Mouse (Mus musculus) thymus, adult 2 months (tissue): Measurements from ENCODE around the gene Adgrg7. TPM values are rescaled to one million over a fixed set of nuclear protein-coding genes. Genes with fewer than 3 reads are reported as not detected.

ENCODE experiments used
- DNase-seq: peaks from one replicate; pipeline ENCODE4 v3.0.0; 2021
- H3K27ac ChIP-seq: fragments of 200-500 bp; 2 replicates; pipeline ENCODE4 v1.5.1; 2012; ENCODE audit warnings: low read length, control low read depth; ENCODE audit not compliant: control insufficient read depth, insufficient read depth
- H3K27me3 ChIP-seq: fragments of 200-500 bp; 2 replicates; pipeline ENCODE4 v1.6.1; 2012; ENCODE audit warnings: mild to moderate bottlenecking, low read length, moderate library complexity, mixed read lengths; ENCODE audit not compliant: control insufficient read depth, insufficient read depth
- H3K36me3 ChIP-seq: fragments of 200-500 bp; 2 replicates; pipeline ENCODE4 v1.6.1; 2012; ENCODE audit warnings: mild to moderate bottlenecking, low read length, moderate library complexity; ENCODE audit not compliant: control insufficient read depth, insufficient read depth
- H3K4me1 ChIP-seq: fragments of 200-500 bp; replicated peaks from 2 replicates; pipeline ENCODE4 v1.6.1; 2012; ENCODE audit warnings: low read length; ENCODE audit not compliant: control insufficient read depth, insufficient read depth
- H3K4me3 ChIP-seq: fragments of 200-500 bp; 2 replicates; pipeline ENCODE4 v1.5.1; 2012; ENCODE audit warnings: mild to moderate bottlenecking, low read length, control low read depth, moderate library complexity; ENCODE audit not compliant: control insufficient read depth, insufficient read depth
- CTCF ChIP-seq: fragments of 200-500 bp; IDR thresholded peaks from 2 replicates; pipeline ENCODE4 v1.5.1; 2012; ENCODE audit warnings: mild to moderate bottlenecking, control low read depth, low read length, moderate library complexity, borderline replicate concordance; ENCODE audit not compliant: control insufficient read depth, poor library complexity, insufficient read depth; ENCODE audit errors: extremely low read depth
- POLR2A ChIP-seq: fragments of 200-500 bp; IDR thresholded peaks from 2 replicates; pipeline ENCODE4 v1.6.1; 2012; ENCODE audit warnings: mild to moderate bottlenecking, low read length, control low read depth, moderate library complexity; ENCODE audit not compliant: control insufficient read depth, poor library complexity, insufficient read depth; ENCODE audit errors: extremely low read depth
- WGBS: fragments of 180-500 bp; shearing (Covaris S2); methylation state at CpG from one replicate; pipeline ENCODE4 v1.1.7; 2018; 5-methylcytosine and 5-hydroxymethylcytosine counted together
- polyA plus RNA-seq: library from polyadenylated mRNA; depleted of rRNA; stranded (reverse); fragments of >200 nt; gene quantifications from 2 replicates; pipeline ENCODE4 v1.2.3, GENCODE M21; 2012; rRNA removed

Adgrg7 gene
- polyA plus RNA-seq: 0.15 and 0.38 TPM in 2 replicates

- H3K4me1 ChIP-seq: no peaks in the 10 kb centered on the region
- 39% methylated on average over 8 of the region's 8 CpGs for WGBS
- TF ChIP-seq POLR2A (no peak), CTCF (no peak)
- no peak within 1 kb of the TSS for H3K4me3 ChIP-seq
- no peaks in the 10 kb centered on the region; the same call in 1 of the 2 replicates for H3K27me3 ChIP-seq
- no peak within 1 kb of the TSS for H3K27ac ChIP-seq
- no peaks in the 10 kb centered on the region for H3K36me3 ChIP-seq
- no peak for DNase-seq
Measured at GRCm38 (mm10) chr16:56795481-56796139, at the start of gene Adgrg7. TSS of gene Adgrg7 (minus strand) at chr16:56795855.

- no peaks in the 10 kb centered on the region for H3K27me3 ChIP-seq
- TF ChIP-seq CTCF: no peak
- TF ChIP-seq POLR2A: no peak
Measured at GRCm38 (mm10) chr16:56842988-56843387, 47.3 kb upstream of the Adgrg7 start.

GRCm38 (mm10) chr16:56833312-56833711 is 37.7 kb upstream of the Adgrg7 start:
- no peak overlapping the region for H3K4me3 ChIP-seq
- no peaks in the 10 kb centered on the region for H3K27me3 ChIP-seq
- TF ChIP-seq CTCF: no peak
- no peak for TF ChIP-seq POLR2A
- WGBS: 91% methylated on average over 1 of the region's 1 CpGs
- DNase-seq: no peak
- H3K36me3 ChIP-seq: no peaks in the 10 kb centered on the region
- no peaks in the 10 kb centered on the region for H3K4me1 ChIP-seq
- H3K27ac ChIP-seq: no peak overlapping the region

More at GRCm38 (mm10) chr16:56842988-56843387, 47.3 kb upstream of the Adgrg7 start:
- Histone ChIP-seq H3K4me1 (no peaks in the 10 kb centered on the region), H3K36me3 (no peaks in the 10 kb centered on the region), H3K27ac (no peak overlapping the region), H3K4me3 (no peak overlapping the region)
- DNase-seq: no peak
- WGBS: 76% methylated on average over 5 of the region's 5 CpGs

- no peak overlapping the region for H3K4me3 ChIP-seq
- WGBS: 96% methylated on average over 2 of the region's 2 CpGs
- no peaks in the 10 kb centered on the region for H3K27me3 ChIP-seq
- TF ChIP-seq POLR2A: no peak
- no peak for TF ChIP-seq CTCF
- no peak for DNase-seq
- H3K4me1 ChIP-seq: no peaks in the 10 kb centered on the region
- no peak overlapping the region for H3K27ac ChIP-seq
- no peaks in the 10 kb centered on the region for H3K36me3 ChIP-seq
Measured at GRCm38 (mm10) chr16:56831986-56832385, 36.3 kb upstream of the Adgrg7 start.

- DNase-seq: no peak
- TF ChIP-seq CTCF: no peak
- no peak for TF ChIP-seq POLR2A
- H3K4me1 ChIP-seq: no peaks in the 10 kb centered on the region
- H3K27me3 ChIP-seq: no peaks in the 10 kb centered on the region
- H3K27ac ChIP-seq: no peak overlapping the region
- H3K4me3 ChIP-seq: no peak overlapping the region
- 86% methylated on average over 6 of the region's 6 CpGs for WGBS
- no peaks in the 10 kb centered on the region for H3K36me3 ChIP-seq
Measured at GRCm38 (mm10) chr16:56801370-56802109, 5.9 kb upstream of the Adgrg7 start.

GRCm38 (mm10) chr16:56800946-56801345 is 5.3 kb upstream of the Adgrg7 start:
- Histone ChIP-seq H3K4me3 (no peak overlapping the region), H3K36me3 (no peaks in the 10 kb centered on the region), H3K4me1 (no peaks in the 10 kb centered on the region), H3K27ac (no peak overlapping the region), H3K27me3 (no peaks in the 10 kb centered on the region)
- DNase-seq: no peak
- TF ChIP-seq POLR2A (no peak), CTCF (no peak)
- WGBS: 88% methylated on average over 7 of the region's 7 CpGs
